Mouse (Mus musculus) neural tube, embryonic 14.5 days (tissue): Measurements from ENCODE around the gene Glipr2. TPM values are rescaled to one million over a fixed set of nuclear protein-coding genes. Genes with fewer than 3 reads are reported as not detected.
A peak's percentile ranks its signal among the peaks of the same experiment; 100 is the strongest.

ENCODE experiments used
- ATAC-seq: fragments of 200-750 bp; cut with Nextera tagmentation; 2 replicates; pipeline ENCODE4 v1.8.0; 2017; ENCODE audit warnings: low read depth, mild to moderate bottlenecking, moderate TSS enrichment, moderate library complexity
- H3K27ac ChIP-seq: fragments of 300-500 bp; sonication (generic); 2 replicates; pipeline ENCODE4 v1.5.1; 2014; ENCODE audit warnings: low read depth, mild to moderate bottlenecking, control low read depth, low read length, moderate library complexity, mixed read lengths
- H3K27me3 ChIP-seq: fragments of 300-500 bp; sonication (generic); 2 replicates; pipeline ENCODE4 v1.6.1; 2014; ENCODE audit warnings: low read length; ENCODE audit not compliant: control insufficient read depth, insufficient read depth
- H3K36me3 ChIP-seq: fragments of 300-500 bp; sonication (generic); 2 replicates; pipeline ENCODE4 v1.6.1; 2014; ENCODE audit warnings: low read length, mixed read lengths; ENCODE audit not compliant: control insufficient read depth, insufficient read depth
- H3K4me1 ChIP-seq: fragments of 300-500 bp; sonication (generic); 2 replicates; pipeline ENCODE4 v1.6.1; 2014; ENCODE audit warnings: low read length; ENCODE audit not compliant: control insufficient read depth, insufficient read depth
- H3K4me2 ChIP-seq: fragments of 300-500 bp; sonication (generic); 2 replicates; pipeline ENCODE4 v1.6.1; 2014; ENCODE audit warnings: mild to moderate bottlenecking, low read depth, low read length, control low read depth
- H3K4me3 ChIP-seq: fragments of 300-500 bp; sonication (generic); 2 replicates; pipeline ENCODE4 v1.5.1; 2014; ENCODE audit warnings: low read depth, low read length, control low read depth, mixed read lengths
- H3K9ac ChIP-seq: fragments of 300-500 bp; sonication (generic); replicated peaks from 2 replicates; pipeline ENCODE4 v1.6.1; 2014; ENCODE audit warnings: low read depth, mild to moderate bottlenecking, control low read depth, low read length, mixed read lengths
- H3K9me3 ChIP-seq: fragments of 300-500 bp; sonication (generic); 2 replicates; pipeline ENCODE4 v1.6.1; 2016; ENCODE audit warnings: low read length; ENCODE audit not compliant: control insufficient read depth
- WGBS: fragments of 180-500 bp; shearing (Covaris S2); extraction: QIAGEN DNeasy Blood & Tissue Kit; methylation state at CpG from one replicate; pipeline ENCODE4 v1.1.7; 2014; 5-methylcytosine and 5-hydroxymethylcytosine counted together
- polyA plus RNA-seq: library from polyadenylated mRNA; unstranded; fragments of >200 nt; fragmentation: Nextera tagmentation; extraction: Ambion mirVana; gene quantifications from 2 replicates; pipeline ENCODE4 v1.2.1, GENCODE M21; 2014

Glipr2 gene
- polyA plus RNA-seq, 1 experiment from 2014 or later, result 37.3 TPM

DNA sequence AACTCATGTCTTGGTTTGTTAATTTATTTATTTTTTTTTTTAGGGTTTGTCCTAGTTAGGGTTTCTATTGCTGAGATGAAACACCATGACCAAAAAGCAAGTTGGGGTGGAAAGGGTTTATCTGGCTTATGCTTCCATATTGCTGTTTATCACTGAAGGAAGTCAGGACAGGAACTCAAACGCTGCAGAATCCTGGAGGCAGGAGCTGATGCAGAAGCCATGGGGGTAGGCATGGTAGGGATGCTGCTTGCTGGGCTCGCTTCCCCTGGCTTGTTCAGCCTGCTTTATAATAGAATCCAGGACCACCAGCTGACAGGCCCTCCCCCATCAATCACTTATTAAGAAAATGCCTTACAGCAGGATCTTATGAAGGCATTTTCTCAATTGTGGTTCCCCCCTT, 53.7 kb downstream of the Glipr2 start:
- H3K4me1 ChIP-seq, result peaks cover 17% of the 10 kb centered on the region
- no peak overlapping the region for H3K4me3 ChIP-seq
- H3K9ac ChIP-seq, result no peak overlapping the region
- no peak overlapping the region for H3K4me2 ChIP-seq
- WGBS, result 45% methylated on average over 2 of the region's 2 CpGs
- H3K36me3 ChIP-seq, result no peaks in the 10 kb centered on the region
- no peak overlapping the region for H3K27ac ChIP-seq
- no peak for ATAC-seq
- no peaks in the 10 kb centered on the region for H3K9me3 ChIP-seq
- no peaks in the 10 kb centered on the region for H3K27me3 ChIP-seq

DNA sequence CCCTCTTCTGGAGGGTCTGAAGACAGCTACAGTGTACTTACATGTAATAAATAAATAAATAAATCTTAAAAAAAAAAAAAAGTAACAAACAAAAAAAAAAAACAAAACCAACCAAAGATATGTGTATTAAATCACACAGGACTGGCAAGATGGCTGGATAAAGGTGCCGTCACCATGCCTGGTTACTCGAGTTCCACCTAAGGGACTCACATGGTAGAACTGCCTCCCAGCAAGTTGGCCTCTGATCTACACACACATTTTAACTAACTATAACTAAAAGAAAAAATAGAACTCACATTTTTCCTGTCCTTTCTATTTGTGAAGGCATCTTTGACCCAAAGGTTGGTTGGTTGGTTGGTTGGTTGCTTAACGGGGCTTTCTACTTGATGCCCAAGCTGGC, 54.6 kb downstream of the Glipr2 start:
- H3K4me3 ChIP-seq, result peak overlapping the region; percentile 98
- no peaks in the 10 kb centered on the region for H3K36me3 ChIP-seq
- H3K4me1 ChIP-seq, result peaks cover 17% of the 10 kb centered on the region
- no peaks in the 10 kb centered on the region for H3K9me3 ChIP-seq
- no peaks in the 10 kb centered on the region for H3K27me3 ChIP-seq
- peak overlapping the region; percentile 51 for H3K9ac ChIP-seq
- H3K4me2 ChIP-seq, result peak overlapping the region; percentile 68
- H3K27ac ChIP-seq, result peak overlapping the region; percentile 70; the same call in 1 of the 2 replicates
- WGBS, result 81% methylated on average over 3 of the region's 3 CpGs
- ATAC-seq, result no peak

DNA sequence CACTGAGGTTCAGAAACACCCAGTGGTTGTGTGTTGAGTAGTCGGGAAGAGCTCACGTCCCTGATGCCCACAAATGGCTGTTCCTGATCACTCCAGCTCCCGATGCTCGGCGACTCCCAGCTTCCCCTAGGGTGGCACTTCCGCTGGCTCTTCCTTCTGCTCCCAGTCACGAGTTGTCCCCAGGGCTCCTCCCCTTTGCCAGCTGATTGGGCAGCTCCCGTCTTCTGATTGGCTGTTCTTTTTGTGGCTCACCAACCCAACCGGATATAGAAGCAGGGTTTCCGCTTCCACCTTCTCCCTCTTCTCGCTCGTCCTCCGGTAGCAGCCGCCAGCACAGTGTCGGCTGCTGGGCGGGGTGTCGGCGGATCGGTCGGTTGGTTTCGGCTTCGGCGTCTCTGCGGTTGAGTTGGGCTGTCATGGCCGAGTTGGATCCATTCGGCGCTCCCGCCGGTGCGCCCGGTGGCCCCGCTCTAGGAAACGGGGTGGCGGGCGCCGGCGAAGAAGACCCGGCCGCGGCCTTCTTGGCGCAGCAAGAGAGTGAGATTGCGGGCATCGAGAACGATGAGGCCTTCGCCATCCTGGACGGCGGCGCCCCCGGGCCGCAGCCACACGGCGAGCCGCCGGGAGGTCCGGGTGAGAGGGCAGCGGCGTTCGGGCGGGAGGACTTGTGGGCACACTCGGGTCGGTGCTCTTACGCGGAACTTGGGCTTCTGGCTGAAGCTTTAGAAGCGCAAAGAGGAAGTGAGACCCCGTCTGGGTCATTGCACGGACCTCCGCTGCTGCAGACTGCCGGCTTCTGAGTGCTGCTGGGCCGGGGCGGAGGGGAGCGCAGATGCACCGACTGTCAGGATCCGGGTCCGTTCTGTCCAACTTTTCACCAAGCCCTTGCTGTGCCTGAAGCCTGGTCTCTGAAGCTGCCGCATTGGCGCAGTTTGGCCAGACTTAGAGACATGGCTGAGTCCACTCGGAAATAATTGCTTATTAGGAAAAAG, 55.5 kb downstream of the Glipr2 start:
- Histone ChIP-seq H3K27me3 (no peaks in the 10 kb centered on the region), H3K36me3 (no peaks in the 10 kb centered on the region), H3K27ac (peak overlapping the region; percentile 70; the same call in 1 of the 2 replicates), H3K4me1 (peaks cover 17% of the 10 kb centered on the region), H3K4me2 (peak overlapping the region; percentile 88), H3K9ac (peak overlapping the region; percentile 93), H3K9me3 (no peaks in the 10 kb centered on the region), H3K4me3 (peak overlapping the region; percentile 98)
- ATAC-seq, result peak; percentile 99
- under 1% methylated on average over 77 of the region's 77 CpGs for WGBS

DNA sequence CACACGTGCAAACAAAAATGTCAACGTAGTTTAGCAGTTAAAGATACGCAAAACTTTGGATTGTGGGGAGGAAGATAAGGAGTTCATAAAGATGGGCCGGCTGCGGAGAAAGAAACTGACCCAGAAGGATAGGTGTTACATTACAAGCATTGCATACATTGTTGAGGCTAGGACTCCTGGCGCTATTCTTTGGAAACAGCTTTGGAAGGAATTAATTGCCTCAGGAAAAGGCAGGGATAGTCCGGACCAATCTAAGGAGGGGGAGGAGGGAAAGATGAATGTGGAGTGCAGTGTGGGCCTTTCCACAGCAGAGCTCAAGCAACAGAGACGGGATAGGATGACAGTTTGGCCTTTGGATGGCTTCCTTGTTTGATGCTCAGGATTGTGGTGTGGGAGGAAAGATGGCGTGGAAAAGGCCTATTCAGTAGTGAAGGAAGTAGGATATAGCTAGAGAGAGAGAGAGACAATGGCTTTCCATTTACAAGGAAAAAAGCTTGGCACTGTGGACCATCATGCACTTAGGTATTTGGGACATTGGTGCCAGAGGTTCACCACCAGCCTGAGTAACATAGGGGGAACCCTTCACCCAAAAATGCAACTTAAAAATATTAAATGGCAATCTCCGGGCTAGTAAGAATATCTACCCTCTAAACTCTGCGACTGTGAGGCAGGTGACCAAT, 56.3 kb downstream of the Glipr2 start:
- no peaks in the 10 kb centered on the region for H3K27me3 ChIP-seq
- H3K4me1 ChIP-seq, result peaks cover 17% of the 10 kb centered on the region
- H3K36me3 ChIP-seq, result no peaks in the 10 kb centered on the region
- H3K4me3 ChIP-seq, result peak overlapping the region; percentile 98
- 31% methylated on average over 11 of the region's 11 CpGs for WGBS
- H3K9me3 ChIP-seq, result no peaks in the 10 kb centered on the region
- peak overlapping the region; percentile 88 for H3K4me2 ChIP-seq
- ATAC-seq, result no peak
- H3K9ac ChIP-seq, result peak overlapping the region; percentile 93
- H3K27ac ChIP-seq, result no peak overlapping the region

GRCm38 (mm10) chr4:44016071-44016470, 58.9 kb downstream of the Glipr2 start:
- H3K9ac ChIP-seq, result no peak overlapping the region
- H3K27ac ChIP-seq, result no peak overlapping the region
- H3K4me2 ChIP-seq, result no peak overlapping the region
- H3K36me3 ChIP-seq, result peaks cover 13% of the 10 kb centered on the region
- H3K4me1 ChIP-seq, result peaks cover 17% of the 10 kb centered on the region
- WGBS, result 98% methylated on average over 4 of the region's 4 CpGs
- no peak overlapping the region for H3K4me3 ChIP-seq
- no peaks in the 10 kb centered on the region for H3K9me3 ChIP-seq
- no peaks in the 10 kb centered on the region for H3K27me3 ChIP-seq
- no peak for ATAC-seq

GRCm38 (mm10) chr4:44016791-44017190, 59.6 kb downstream of the Glipr2 start:
- 96% methylated on average over 12 of the region's 12 CpGs for WGBS

DNA sequence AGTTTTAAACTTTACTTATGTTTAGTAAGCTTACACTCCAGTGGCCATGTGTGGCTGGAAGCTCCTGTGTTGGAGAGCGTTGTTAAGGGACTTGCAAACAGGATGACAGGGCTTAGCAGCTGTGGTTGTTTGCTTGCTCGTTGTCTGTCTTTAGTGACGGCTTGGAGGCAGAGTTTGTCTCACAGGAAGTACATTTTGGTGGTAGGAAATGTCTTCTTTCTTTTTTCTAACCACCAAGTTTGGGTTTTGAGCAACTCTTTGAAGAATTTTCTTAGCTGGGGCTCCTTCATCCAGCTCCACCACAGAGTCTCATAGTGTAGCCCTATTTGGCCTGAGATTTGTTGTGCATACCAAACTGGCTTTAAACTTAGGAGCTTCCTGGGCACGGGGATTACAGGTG, 65.1 kb downstream of the Glipr2 start:
- WGBS, result 93% methylated on average over 4 of the region's 4 CpGs
- no peaks in the 10 kb centered on the region for H3K4me1 ChIP-seq
- H3K9me3 ChIP-seq, result no peaks in the 10 kb centered on the region
- H3K27me3 ChIP-seq, result no peaks in the 10 kb centered on the region
- no peak overlapping the region for H3K4me2 ChIP-seq
- H3K9ac ChIP-seq, result no peak overlapping the region
- no peak overlapping the region for H3K27ac ChIP-seq
- no peak for ATAC-seq
- no peak overlapping the region for H3K4me3 ChIP-seq
- peaks cover 58% of the 10 kb centered on the region for H3K36me3 ChIP-seq

More at GRCm38 (mm10) chr4:44016791-44017190, 59.6 kb downstream of the Glipr2 start:
- no peaks in the 10 kb centered on the region for H3K27me3 ChIP-seq
- no peak for ATAC-seq
- H3K36me3 ChIP-seq, result peaks cover 19% of the 10 kb centered on the region
- H3K9me3 ChIP-seq, result no peaks in the 10 kb centered on the region
- no peak overlapping the region for H3K9ac ChIP-seq
- peaks cover 17% of the 10 kb centered on the region for H3K4me1 ChIP-seq
- H3K4me3 ChIP-seq, result no peak overlapping the region
- H3K4me2 ChIP-seq, result no peak overlapping the region
- no peak overlapping the region for H3K27ac ChIP-seq

DNA sequence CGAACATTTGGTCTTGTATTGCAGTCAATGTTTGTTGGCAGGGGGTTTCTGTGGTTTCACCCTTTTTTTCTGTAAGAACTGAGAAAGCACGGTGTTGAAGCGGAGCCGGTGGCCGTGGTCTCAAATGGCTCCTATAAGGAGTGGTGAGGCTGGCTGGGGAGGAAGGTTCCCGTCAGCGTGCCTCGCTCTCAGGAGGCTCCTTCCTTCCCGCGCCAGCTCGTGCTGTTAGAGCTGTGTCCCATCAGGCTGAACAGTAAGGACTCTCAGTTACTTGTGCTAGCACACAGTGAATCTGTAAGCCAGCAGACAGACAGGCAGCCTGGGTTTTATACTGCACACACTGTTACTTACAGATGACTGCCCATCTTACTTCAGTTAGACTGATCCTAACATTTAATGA, 65.6 kb downstream of the Glipr2 start:
- Histone ChIP-seq H3K4me1 (no peaks in the 10 kb centered on the region), H3K9me3 (no peaks in the 10 kb centered on the region)

DNA sequence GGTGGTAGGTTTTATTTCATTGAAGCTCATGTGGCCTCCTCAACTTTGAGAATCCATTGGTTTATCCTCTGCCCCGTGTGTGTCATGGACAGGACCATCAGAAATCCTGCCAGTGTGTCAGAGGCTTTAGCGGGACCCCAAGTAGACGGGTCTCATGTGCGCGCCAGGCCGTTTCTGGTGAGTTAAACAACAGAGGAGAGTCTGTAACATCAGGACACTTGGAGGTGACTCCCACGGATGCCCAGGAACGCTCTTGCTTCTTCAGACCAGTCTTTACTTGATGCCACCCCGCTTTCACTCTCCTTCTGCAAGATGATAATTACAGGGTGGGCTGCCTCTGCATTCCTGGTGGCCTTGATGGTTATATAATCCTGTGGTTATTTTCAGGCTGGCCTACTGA, 66.5 kb downstream of the Glipr2 start:
- Histone ChIP-seq H3K36me3 (peaks cover 72% of the 10 kb centered on the region), H3K27ac (no peak overlapping the region), H3K4me1 (no peaks in the 10 kb centered on the region), H3K27me3 (no peaks in the 10 kb centered on the region), H3K4me3 (no peak overlapping the region), H3K4me2 (no peak overlapping the region), H3K9me3 (no peaks in the 10 kb centered on the region), H3K9ac (no peak overlapping the region)
- WGBS, result 98% methylated on average over 9 of the region's 9 CpGs
- ATAC-seq, result no peak

More for the DNA sequence above, 65.6 kb downstream of the Glipr2 start:
- peaks cover 63% of the 10 kb centered on the region for H3K36me3 ChIP-seq
- no peak overlapping the region for H3K4me2 ChIP-seq
- 93% methylated on average over 11 of the region's 11 CpGs for WGBS
- no peak for ATAC-seq
- no peak overlapping the region for H3K9ac ChIP-seq
- H3K27me3 ChIP-seq, result no peaks in the 10 kb centered on the region
- no peak overlapping the region for H3K27ac ChIP-seq
- no peak overlapping the region for H3K4me3 ChIP-seq
